Mouse (Mus musculus): Measurements from ENCODE around the gene Tmc6.
"Not testable (repeated sequence)": the region's sequence is repeated elsewhere in the genome, so short reads cannot be mapped to it uniquely, and the experiment has no call there.

Tmc6 gene

GRCm38 (mm10) chr11:117810401-117811046 lies 28.5 kb upstream of the Tmc6 start:
- peak; percentile 83 for DNase-seq (ENCODE audit: low spot score)

- DNase-seq (ENCODE audit: low spot score): peak; percentile 56
Measured at GRCm38 (mm10) chr11:117809407-117810311, 27.7 kb upstream of the Tmc6 start, which contains the start of the genes Gm20708 and Syngr2. Gm20708 (plus strand) TSS chr11:117809668. Syngr2 (plus strand) TSS chr11:117809668.

DNA sequence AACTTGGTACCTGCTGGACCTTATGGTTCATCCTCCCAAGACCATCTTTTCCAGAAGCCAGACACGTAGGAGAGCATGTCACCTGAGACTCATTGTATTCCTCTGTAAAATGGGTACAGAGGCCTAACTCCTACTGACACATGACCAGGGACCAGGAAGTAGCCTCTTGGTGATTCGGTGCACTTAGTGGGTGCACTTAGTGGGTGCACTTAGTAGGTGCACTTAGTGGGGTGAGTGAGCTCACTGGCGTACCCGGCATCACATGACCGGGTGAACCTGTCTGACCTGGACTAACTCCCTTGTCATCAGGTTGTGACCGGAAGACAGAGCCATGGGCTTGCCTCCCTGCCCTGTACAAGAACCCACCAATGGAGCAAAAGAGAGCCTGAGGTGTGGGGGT lies 24.8 kb upstream of the Tmc6 start:
- no peak for DNase-seq (ENCODE audit: low spot score)

DNA sequence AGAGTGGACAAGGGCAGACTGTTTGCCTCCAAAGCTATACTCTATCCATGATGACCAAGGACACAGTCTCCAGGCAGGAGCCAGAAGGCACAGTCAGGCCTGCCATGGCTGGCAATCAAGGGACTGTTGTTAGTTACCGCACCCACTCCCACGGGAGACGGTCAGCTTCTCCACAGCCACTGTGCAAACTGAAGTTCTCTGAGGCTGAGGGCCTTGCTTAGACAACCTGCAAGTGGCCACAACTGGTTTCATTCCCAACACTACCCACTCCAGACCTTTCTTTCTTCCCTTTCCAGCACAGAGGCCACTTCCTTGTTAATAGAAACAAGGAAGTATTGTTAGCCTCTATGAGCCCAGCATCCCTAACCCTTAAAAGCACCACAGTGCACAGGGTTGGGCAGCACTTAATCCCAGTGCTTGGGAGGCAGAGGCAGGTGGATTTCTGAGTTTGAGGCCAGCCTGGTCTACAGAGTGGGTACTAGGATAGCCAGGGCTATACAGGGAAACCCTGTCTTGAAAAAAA lies 21.2 kb upstream of the Tmc6 start:
- DNase-seq (ENCODE audit: low spot score): no peak

- DNase-seq (ENCODE audit: low spot score): no peak
Measured at GRCm38 (mm10) chr11:117801650-117802049, 19.7 kb upstream of the Tmc6 start.

DNA sequence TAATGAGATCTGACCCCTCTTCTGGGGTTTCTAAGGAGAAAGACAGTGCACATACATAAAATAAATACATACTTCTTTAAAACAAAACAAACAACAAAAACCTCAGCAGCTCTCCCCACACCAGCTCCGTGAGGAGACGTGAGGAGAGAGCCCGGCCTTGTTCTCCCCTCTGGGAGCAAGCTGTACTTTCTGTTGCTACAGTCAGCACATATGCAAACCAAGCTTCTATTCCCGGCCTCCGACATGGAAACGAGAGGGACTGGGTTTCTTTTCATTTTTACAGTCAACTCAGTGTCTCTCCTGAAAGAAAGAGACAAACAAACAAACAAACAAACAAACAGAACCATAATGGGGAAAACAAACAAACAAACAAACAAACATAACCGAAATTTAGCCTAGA lies 18.0 kb upstream of the Tmc6 start:
- DNase-seq (ENCODE audit: low spot score): no peak

- no peak for DNase-seq (ENCODE audit: low spot score)
Measured at GRCm38 (mm10) chr11:117799174-117799573, 17.2 kb upstream of the Tmc6 start.

DNA sequence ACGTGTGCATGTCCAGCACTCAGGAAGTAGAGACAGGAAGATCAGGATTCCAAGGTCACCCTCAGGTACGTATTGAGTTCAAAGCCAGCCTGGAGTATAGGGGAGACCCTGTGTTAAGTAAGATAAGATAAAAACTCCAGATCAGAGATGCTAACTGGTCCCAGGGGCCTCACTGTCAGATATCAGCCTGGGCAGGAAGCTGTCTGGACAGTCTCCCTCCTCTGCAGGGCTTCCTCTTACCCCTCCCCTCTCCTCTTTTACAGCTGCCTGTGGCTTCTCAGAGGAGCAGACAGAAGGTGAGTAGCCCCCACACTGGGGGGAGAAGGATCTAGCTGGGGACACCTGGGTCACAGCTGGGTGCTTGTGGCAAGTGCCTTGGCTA lies 16.2 kb upstream of the Tmc6 start:
- DNase-seq (ENCODE audit: low spot score): no peak

- DNase-seq (ENCODE audit: low spot score): no peak
Measured at GRCm38 (mm10) chr11:117797511-117798159, 15.6 kb upstream of the Tmc6 start, which contains the start of gene 6030468B19Rik. 6030468B19Rik (plus strand) TSS chr11:117797660.

GRCm38 (mm10) chr11:117796954-117797353 lies 15.0 kb upstream of the Tmc6 start:
- no peak for DNase-seq (ENCODE audit: low spot score)

DNA sequence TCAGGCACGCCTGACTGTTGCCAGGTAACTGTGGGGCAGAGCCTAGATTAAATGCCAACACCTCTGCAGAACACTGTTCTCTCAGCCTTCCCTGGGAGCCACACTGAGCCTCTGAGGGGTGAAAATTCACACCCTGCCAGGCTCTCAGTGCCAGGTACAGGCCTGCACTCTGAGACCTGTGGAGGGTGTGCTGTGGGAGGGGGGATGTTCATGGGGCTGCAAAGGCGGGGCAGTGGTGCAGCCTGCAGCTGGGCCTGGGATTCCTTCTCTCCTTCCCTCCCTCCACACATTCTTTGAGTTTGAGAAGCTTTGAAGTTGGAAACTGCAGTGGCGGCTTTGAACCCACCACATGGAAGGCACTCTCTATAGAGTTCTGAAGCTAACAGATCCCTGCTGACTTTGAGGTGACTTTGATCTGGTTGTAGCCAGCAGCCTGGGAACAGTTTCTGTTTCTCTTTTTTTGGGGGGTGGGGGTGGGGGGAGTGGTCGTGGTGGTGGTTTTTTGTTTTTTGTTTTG lies 12.1 kb upstream of the Tmc6 start:
- DNase-seq (ENCODE audit: low spot score): no peak

GRCm38 (mm10) chr11:117792281-117792888 lies 10.4 kb upstream of the Tmc6 start:
- DNase-seq (ENCODE audit: low spot score): no peak

- DNase-seq (ENCODE audit: low spot score): no peak
Measured at GRCm38 (mm10) chr11:117791441-117791761, 9.4 kb upstream of the Tmc6 start.

DNA sequence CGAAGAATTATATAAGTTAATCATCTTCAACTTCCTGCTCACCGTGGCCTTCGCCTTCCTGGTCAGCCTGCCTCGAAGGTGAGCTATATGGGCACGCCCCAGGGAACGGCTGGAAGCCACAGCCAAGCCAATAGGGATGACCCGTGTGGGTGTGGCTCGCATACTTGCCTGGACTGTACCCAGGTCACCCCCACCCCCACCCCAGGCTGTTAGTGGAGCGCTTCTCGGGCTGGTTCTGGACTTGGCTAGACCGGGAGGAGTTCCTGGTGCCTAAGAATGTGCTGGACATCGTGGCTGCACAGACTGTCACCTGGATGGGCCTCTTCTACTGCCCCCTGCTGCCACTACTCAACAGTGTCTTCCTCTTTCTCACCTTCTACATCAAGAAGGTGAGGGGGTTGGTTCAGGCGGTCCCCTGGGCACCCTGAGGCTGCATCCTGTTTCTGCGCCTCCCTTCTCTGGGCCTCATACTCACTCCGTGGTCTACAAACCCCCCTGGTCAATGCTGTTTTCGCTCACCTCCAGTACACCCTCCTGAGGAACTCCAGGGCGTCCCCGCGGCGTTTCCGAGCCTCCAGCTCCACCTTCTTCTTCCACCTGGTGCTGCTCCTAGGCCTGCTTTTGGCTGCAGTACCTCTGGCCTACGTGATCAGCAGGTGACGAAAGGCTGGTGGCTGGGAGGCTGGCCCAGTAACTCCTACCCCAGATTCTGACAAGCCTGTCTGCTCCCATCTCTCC lies 8.9 kb upstream of the Tmc6 start:
- no peak for DNase-seq (ENCODE audit: low spot score)

DNA sequence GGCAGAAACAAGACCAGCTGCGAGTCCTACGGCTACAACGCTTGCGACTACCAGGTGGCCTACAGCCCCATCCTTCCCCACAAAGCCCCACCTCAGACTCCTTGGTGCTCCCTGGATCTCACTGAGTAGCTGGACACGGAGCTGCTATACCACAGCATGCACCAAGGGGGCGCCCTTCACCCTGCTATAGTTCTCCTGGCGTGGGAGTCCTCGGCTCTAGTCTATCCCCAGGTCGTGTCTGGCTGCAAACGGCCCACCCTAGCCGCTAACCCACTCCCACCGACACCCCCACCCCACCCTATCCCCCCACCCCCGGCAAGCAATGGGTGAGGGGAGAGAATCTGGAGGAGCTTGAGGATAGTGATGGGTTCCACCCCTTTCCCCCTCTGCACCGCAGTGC lies 8.3 kb upstream of the Tmc6 start:
- DNase-seq (ENCODE audit: low spot score): peak; percentile 78

GRCm38 (mm10) chr11:117788481-117788880 lies 6.5 kb upstream of the Tmc6 start:
- not testable (repeated sequence) for DNase-seq (ENCODE audit: low spot score)

- peak; percentile 77 for DNase-seq (ENCODE audit: low spot score)
Measured at GRCm38 (mm10) chr11:117786294-117786693, 4.3 kb upstream of the Tmc6 start.

DNA sequence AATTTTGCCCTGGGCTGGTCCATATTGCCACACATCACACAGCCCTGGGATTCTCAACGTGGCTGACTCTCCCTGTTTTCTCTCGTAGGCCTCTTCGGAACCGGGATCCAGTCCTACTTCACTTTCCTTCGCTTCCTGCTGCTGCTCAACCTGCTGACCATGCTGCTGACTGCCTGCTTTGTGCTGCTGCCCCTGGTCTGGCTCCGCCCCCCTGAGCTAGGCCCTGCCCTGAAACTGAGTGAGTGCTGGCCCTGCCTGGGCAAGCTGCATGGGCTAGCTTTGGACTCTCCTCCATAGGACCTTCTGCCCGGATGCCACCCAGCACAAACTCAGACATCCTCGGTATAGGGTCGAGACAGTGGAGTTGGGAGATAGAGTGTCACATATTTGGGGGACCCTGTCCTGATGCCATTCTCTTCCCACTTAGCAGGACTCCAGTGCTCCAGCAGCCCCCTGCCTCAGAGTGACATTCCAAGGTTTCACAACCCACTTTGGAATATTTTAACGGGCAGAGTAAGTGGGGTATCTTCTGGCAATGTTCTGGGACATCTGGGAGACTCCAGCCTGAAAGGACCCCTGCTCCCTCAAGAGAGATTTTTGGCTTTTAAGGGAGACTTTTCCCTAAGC lies 1.8 kb upstream of the Tmc6 start:
- DNase-seq (ENCODE audit: low spot score): no peak

DNA sequence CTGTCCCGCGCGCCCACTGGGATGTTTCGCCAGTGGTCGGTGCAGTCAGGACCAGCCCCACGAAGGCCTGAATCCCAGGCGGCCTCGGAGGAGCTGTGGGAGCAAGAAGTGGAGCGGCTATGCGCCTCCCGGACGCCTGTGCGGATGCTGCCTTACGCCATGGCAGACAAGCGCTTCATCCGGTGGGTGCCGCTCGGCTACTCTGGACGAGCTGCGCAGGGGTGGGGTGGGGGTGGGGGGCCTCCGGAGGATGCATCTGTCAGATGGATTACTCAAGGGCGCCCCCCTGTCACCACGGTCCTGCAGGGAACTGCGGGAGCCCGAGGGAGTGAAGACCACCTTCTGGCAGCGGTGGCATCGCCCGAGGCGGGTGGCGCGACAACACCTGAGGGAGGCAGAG lies 1.1 kb upstream of the Tmc6 start:
- peak; percentile 61 for DNase-seq (ENCODE audit: low spot score)

DNA sequence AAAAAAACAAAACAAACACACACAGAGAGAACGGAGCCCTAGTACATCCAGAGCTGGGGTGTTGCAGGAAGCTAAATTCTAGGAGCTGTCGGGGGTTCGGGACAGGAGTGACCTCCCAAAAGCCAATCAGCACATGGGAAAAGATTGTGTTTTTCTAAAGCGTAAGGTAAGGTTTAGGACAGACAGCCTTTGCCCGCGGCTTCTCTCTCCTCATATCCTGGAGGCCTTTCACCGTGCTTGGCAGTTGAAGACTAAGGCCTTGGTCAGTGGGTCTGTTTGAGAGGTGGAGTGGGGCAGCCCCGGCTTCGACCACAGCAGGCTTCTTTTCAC lies 672 bp upstream of the Tmc6 start:
- DNase-seq (ENCODE audit: low spot score): no peak
